Mouse (Mus musculus): Measurements from ENCODE around the gene Cacna1s. TPM values are rescaled to one million over a fixed set of nuclear protein-coding genes. Genes with fewer than 3 reads are reported as not detected.
A peak's percentile ranks its signal among the peaks of the same experiment; 100 is the strongest.

Gene Cacna1s
- polyA plus RNA-seq, 1 experiment from 2014 or later: 0.17 TPM

GRCm38 (mm10) chr1:136149702-136150101 is 97.2 kb downstream of the Cacna1s start:
- H3K4me2 ChIP-seq: no peak overlapping the region

DNA sequence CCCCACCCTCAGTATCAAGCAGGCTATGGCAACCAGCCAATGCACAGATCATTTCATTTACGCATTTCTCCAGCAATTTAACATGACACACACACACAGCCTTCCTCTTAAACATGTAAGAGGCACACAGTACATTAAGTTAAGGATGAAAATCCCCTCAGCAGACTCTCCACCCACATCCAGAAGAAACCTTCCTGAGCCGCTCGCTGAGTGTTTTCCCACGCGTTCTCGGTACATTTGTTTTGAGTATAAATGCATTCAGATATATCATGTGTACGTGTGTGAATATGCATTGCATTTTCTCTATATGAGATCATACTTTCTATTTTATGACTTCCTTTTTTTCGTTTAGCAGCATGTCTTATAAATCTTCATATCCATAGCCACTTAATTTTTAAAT is 98.8 kb downstream of the Cacna1s start:
- ATAC-seq (ENCODE audit: low FRiP score): no peak
- peaks cover 99% of the 10 kb centered on the region for H3K36me3 ChIP-seq (replicated peaks)
- WGBS: 92% methylated on average over 8 of the region's 8 CpGs

More at GRCm38 (mm10) chr1:136149702-136150101, 97.2 kb downstream of the Cacna1s start:
- Histone ChIP-seq H3K4me3 (replicated peaks) (no peak overlapping the region), H3K27ac (no peak overlapping the region), H3K36me3 (replicated peaks) (peaks cover 94% of the 10 kb centered on the region), H3K9ac (no peak overlapping the region), H3K4me1 (0 out of 2 replicates have a peak, but pooled peaks cover under 1% of the 10 kb centered on the region), H3K9me3 (no peaks in the 10 kb centered on the region), H3K27me3 (no peaks in the 10 kb centered on the region)
- 89% methylated on average over 9 of the region's 9 CpGs for WGBS
- no peak for ATAC-seq (ENCODE audit: low FRiP score)

DNA sequence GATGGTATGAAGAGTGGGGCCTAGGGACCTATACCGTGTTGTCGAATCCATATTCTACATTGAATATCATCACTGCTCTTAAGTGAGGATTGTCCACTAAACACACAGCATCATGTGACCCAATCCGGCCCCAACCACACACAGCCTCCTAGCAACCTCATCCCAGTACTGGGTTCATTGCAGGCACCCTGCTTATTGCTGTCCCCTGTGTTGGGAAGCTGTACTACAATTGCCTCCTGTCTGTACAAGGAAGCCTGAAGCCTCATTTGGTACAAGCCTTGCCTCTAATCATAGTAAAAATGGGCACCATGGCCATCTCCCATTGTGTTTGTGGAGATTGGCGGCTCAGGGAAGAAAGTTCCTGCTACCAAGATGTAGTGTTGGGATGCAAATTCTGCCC is 103.8 kb downstream of the Cacna1s start:
- no peaks in the 10 kb centered on the region for H3K9me3 ChIP-seq
- no peaks in the 10 kb centered on the region for H3K27me3 ChIP-seq
- no peak overlapping the region for H3K27ac ChIP-seq
- peaks cover 97% of the 10 kb centered on the region for H3K36me3 ChIP-seq (replicated peaks)
- ATAC-seq (ENCODE audit: low FRiP score): no peak
- H3K4me3 ChIP-seq (replicated peaks): no peak overlapping the region
- no peak overlapping the region for H3K4me2 ChIP-seq
- H3K9ac ChIP-seq: no peak overlapping the region
- WGBS: 93% methylated on average over 4 of the region's 4 CpGs
- no peaks in the 10 kb centered on the region for H3K4me1 ChIP-seq

More for the DNA sequence above, 98.8 kb downstream of the Cacna1s start:
- Histone ChIP-seq H3K4me3 (replicated peaks) (no peak overlapping the region), H3K9ac (no peak overlapping the region), H3K9me3 (no peaks in the 10 kb centered on the region), H3K27me3 (no peaks in the 10 kb centered on the region), H3K4me2 (no peak overlapping the region), H3K4me1 (no peaks in the 10 kb centered on the region), H3K27ac (no peak overlapping the region)

GRCm38 (mm10) chr1:136156951-136157350 is 104.4 kb downstream of the Cacna1s start:
- Histone ChIP-seq H3K36me3 (replicated peaks) (peaks cover 97% of the 10 kb centered on the region), H3K4me2 (no peak overlapping the region), H3K4me1 (no peaks in the 10 kb centered on the region), H3K9ac (no peak overlapping the region), H3K4me3 (replicated peaks) (no peak overlapping the region), H3K27me3 (no peaks in the 10 kb centered on the region), H3K9me3 (no peaks in the 10 kb centered on the region), H3K27ac (no peak overlapping the region)
- ATAC-seq (ENCODE audit: low FRiP score): no peak
- 93% methylated on average over 4 of the region's 4 CpGs for WGBS

GRCm38 (mm10) chr1:136159830-136160229 is 107.3 kb downstream of the Cacna1s start:
- 34% methylated on average over 12 of the region's 12 CpGs for WGBS
- Histone ChIP-seq H3K27me3 (no peaks in the 10 kb centered on the region), H3K4me3 (replicated peaks) (no peak overlapping the region), H3K4me2 (no peak overlapping the region), H3K27ac (no peak overlapping the region), H3K9ac (no peak overlapping the region), H3K9me3 (no peaks in the 10 kb centered on the region), H3K36me3 (replicated peaks) (peaks cover 97% of the 10 kb centered on the region), H3K4me1 (no peaks in the 10 kb centered on the region)
- ATAC-seq (ENCODE audit: low FRiP score): no peak

DNA sequence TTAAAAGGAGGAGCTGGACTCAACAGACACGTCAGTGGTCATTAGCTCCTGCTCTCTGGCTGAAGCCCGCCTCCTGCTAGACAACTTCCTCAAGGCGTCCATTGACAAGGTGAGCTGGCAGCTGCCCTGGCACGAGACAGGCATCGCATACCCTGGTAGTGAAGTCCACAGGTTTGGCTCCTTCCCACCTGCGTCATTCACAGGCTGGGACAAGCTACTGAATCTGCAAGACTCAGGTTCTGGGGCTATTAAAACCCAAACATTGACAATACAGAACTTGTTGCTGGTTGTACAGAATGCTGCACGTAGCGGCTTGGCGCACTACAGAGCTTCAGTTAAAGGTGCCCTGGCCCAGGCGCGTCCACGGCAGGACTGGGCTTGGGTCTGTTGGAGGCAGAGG is 107.7 kb downstream of the Cacna1s start:
- no peak for ATAC-seq (ENCODE audit: low FRiP score)

DNA sequence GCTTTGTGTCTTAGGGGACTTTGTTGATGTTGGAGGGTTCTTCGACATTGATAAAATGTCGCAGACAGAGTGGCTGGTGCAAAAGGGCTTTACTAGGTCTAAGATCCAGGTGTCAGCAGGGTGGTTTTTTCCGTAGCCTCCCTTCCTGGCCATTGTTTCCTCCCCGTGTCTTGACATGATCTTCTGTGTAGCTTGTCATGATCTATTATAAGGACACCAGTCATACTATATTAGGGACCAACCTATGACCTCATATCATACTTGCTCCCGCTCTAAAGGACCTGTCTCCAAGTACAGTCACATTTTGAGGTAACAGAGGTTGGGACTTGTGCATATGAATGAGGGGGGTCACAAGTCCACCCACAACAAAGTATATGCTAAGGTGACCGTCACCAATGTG is 108.4 kb downstream of the Cacna1s start:
- Histone ChIP-seq H3K9ac (no peak overlapping the region), H3K36me3 (replicated peaks) (peaks cover 97% of the 10 kb centered on the region), H3K4me3 (replicated peaks) (no peak overlapping the region), H3K4me1 (peaks cover 4% of the 10 kb centered on the region; the same call in 1 of the 2 replicates), H3K4me2 (no peak overlapping the region), H3K27ac (no peak overlapping the region), H3K27me3 (no peaks in the 10 kb centered on the region), H3K9me3 (no peaks in the 10 kb centered on the region)
- no peak for ATAC-seq (ENCODE audit: low FRiP score)
- WGBS: 93% methylated on average over 6 of the region's 6 CpGs

More for the DNA sequence above, 107.7 kb downstream of the Cacna1s start:
- Histone ChIP-seq H3K36me3 (replicated peaks) (peaks cover 97% of the 10 kb centered on the region), H3K4me3 (replicated peaks) (no peak overlapping the region), H3K4me2 (no peak overlapping the region), H3K9me3 (no peaks in the 10 kb centered on the region), H3K4me1 (peaks cover 3% of the 10 kb centered on the region; the same call in 1 of the 2 replicates), H3K9ac (no peak overlapping the region), H3K27ac (no peak overlapping the region), H3K27me3 (no peaks in the 10 kb centered on the region)
- WGBS: 91% methylated on average over 12 of the region's 12 CpGs

DNA sequence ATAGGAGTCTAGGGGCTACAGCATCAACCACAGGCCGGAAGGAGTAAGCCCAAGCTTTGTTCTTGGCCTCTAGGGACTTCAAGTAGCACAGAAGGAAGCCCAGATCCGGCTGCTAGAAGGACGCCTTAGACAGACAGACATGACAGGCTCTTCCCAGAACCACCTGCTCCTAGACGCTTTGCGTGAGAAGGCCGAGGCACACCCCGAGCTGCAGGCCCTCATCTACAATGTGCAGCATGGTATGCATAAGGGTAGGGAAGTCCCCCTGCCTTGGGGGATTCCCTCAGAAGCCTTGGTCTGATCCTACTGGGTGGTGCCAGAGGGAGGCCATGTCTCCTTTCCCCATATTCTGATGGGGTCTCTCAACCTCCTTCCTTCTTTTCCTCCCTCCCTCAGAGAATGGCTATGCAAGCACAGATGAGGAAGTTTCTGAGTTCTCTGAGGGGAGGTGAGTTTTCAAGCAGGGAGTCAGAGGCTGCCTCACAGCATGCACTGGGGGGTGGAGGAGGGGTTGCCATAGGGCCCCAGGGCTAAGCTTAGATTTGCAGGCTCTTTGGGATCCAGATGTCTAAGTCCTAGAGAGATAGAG is 108.9 kb downstream of the Cacna1s start:
- ATAC-seq (ENCODE audit: low FRiP score): no peak
- Histone ChIP-seq H3K4me2 (no peak overlapping the region), H3K9ac (no peak overlapping the region), H3K4me1 (peaks cover 4% of the 10 kb centered on the region; the same call in 1 of the 2 replicates), H3K27ac (no peak overlapping the region), H3K9me3 (no peaks in the 10 kb centered on the region), H3K27me3 (no peaks in the 10 kb centered on the region), H3K4me3 (replicated peaks) (no peak overlapping the region), H3K36me3 (replicated peaks) (peaks cover 96% of the 10 kb centered on the region)
- 94% methylated on average over 7 of the region's 7 CpGs for WGBS

DNA sequence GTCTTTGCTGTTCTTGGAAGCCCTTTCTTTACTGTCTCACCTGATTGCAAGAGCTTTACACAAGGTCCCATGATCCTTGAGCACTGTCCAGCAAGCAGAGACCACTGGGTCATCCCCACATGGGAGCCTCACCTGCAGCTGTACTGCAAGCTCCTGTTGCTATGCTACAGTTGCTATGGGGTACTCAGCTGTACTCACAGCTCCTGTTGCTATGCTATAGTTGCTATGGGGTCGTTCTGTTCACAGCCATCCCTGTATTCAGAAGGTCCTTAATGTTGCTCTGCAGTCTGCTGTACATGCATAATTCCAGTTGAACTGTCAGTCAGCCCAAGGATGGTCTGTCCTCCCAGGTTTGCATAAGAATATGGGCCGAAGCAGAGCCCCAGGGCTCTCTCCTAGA is 112.9 kb downstream of the Cacna1s start:
- Histone ChIP-seq H3K9me3 (no peaks in the 10 kb centered on the region), H3K36me3 (replicated peaks) (peaks cover 82% of the 10 kb centered on the region), H3K27ac (no peak overlapping the region), H3K4me2 (no peak overlapping the region), H3K9ac (no peak overlapping the region), H3K4me3 (replicated peaks) (no peak overlapping the region), H3K27me3 (no peaks in the 10 kb centered on the region), H3K4me1 (peaks cover 6% of the 10 kb centered on the region; the same call in 1 of the 2 replicates)
- 60% methylated on average over 2 of the region's 2 CpGs for WGBS
- ATAC-seq (ENCODE audit: low FRiP score): peak; percentile 32; the same call in 1 of the 2 replicates

GRCm38 (mm10) chr1:136167657-136168056 is 115.1 kb downstream of the Cacna1s start:
- peaks cover 7% of the 10 kb centered on the region; the same call in 1 of the 2 replicates for H3K4me1 ChIP-seq
- H3K27ac ChIP-seq: no peak overlapping the region
- H3K36me3 ChIP-seq (replicated peaks): peaks cover 80% of the 10 kb centered on the region
- H3K4me2 ChIP-seq: no peak overlapping the region
- 76% methylated on average over 8 of the region's 8 CpGs for WGBS
- H3K4me3 ChIP-seq (replicated peaks): no peak overlapping the region
- H3K9ac ChIP-seq: no peak overlapping the region
- ATAC-seq (ENCODE audit: low FRiP score): no peak
- 0 out of 2 replicates have a peak, but pooled peaks cover 1% of the 10 kb centered on the region for H3K27me3 ChIP-seq
- H3K9me3 ChIP-seq: no peaks in the 10 kb centered on the region

Other genes with a start within 250 kb of the Cacna1s start
- 0.84 and 0.87 TPM in 2 replicates for gene Lad1, start 234.2 kb upstream of the Cacna1s start, polyA plus RNA-seq (2016; fragmentation: Nextera tagmentation; extraction: Ambion mirVana)
- gene Tnnt2, start 216.4 kb upstream of the Cacna1s start, polyA plus RNA-seq (2016; fragmentation: Nextera tagmentation; extraction: Ambion mirVana): 1.5 TPM in 2 replicates
- 0.13 and 0.20 TPM in 2 replicates for gene Pkp1, start 133.5 kb upstream of the Cacna1s start, polyA plus RNA-seq (2016; fragmentation: Nextera tagmentation; extraction: Ambion mirVana)
- not detected in 2 replicates for gene Igfn1, start 46.4 kb upstream of the Cacna1s start, polyA plus RNA-seq (2016; fragmentation: Nextera tagmentation; extraction: Ambion mirVana)
- 126 and 128 TPM in 2 replicates for gene Tmem9, start 44.6 kb upstream of the Cacna1s start, polyA plus RNA-seq (2016; fragmentation: Nextera tagmentation; extraction: Ambion mirVana)
- gene Ascl5, start 1.9 kb upstream of the Cacna1s start, polyA plus RNA-seq (2016; fragmentation: Nextera tagmentation; extraction: Ambion mirVana): not detected in 2 replicates
- gene Kif21b, start 78.6 kb downstream of the Cacna1s start, polyA plus RNA-seq (2016; fragmentation: Nextera tagmentation; extraction: Ambion mirVana): 45.7 and 47.7 TPM in 2 replicates
- gene Mroh3, start 160.1 kb downstream of the Cacna1s start, polyA plus RNA-seq (2016; fragmentation: Nextera tagmentation; extraction: Ambion mirVana): 0.20 TPM in 1 of 2 replicates, not detected in the other
- gene Inava, start 181.5 kb downstream of the Cacna1s start, polyA plus RNA-seq (2016; fragmentation: Nextera tagmentation; extraction: Ambion mirVana): 13.9 and 15.1 TPM in 2 replicates
- not detected in 2 replicates for gene Gpr25, start 208.1 kb downstream of the Cacna1s start, polyA plus RNA-seq (2016; fragmentation: Nextera tagmentation; extraction: Ambion mirVana)

Measured in forebrain, embryonic 12.5 days (tissue).